Mouse (Mus musculus) mouse trophoblast stem cell (cell line): ENCODE measurements around the gene Cideb.

Experiments
- in situ Hi-C, 2 experiments: fragments of 300-500 bp; cut with MseI, MboI; formaldehyde crosslinking; loops; 2 replicates in 1 of 2; 3 replicates in 1 of 2; pipeline ENCODE4 v1.15.1; 2025

Gene Cideb

DNA sequence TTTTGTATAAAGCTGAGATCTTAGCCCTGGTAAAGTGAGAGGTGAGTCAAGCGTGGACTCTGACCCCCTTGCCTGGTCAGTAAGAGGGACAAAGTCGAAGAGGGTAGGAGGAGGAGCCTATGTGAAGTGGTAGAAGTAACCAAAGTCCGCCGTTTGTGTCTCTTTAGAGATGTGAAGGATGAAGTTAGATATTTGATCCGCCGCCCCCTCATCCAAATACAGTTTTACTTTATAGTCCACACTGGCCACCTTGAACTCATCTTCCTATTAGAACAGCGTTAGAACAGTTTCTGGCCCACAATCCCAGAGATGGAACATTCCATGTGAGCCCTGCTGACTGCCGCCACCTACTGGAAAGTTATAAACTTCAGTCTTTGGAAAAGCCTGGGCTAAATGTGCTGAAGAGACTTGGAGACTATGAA is at the start of gene Cideb:
Cideb (minus strand) TSS at position 96 of the 422 bp plus-strand sequence.
- in situ Hi-C loops = no loop called here

DNA sequence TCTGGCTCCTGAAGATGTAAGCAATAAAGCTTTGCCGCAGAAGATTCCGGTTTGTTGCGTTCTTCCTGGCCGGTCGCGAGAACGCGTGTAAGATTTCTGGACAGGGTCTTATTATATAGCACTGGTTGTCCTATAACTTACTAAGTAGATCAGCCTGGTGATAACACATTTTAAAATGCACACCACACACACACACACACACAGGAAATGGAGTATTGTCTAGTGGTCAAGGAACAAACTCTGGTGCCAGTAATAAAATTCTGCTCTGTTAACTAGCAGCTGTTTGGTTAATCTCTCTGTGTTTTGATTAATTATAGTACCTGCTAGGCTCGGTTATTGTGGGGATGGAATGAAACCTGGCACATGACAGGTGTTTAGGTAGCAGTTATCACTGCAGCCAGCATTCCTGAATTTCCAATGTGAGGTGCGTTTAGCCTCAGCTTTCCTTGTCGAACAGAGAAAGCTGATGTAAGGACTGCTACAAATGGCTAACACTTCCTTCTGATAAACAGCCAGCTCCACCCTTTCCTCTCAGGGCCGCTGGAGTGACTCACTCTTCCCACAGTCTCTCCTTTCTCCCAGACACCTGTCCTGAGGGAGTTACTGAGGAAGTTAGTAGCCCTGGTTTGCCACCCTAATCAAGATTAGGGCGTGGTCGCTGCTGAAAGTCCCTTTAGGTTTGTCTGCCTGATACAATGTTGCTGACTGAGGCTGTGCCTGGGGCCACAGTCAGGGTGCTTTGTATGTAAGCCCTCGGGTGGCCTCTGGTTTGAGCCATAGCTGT is 37.3 kb upstream of the Cideb start:
- in situ Hi-C loops = no loop called here

DNA sequence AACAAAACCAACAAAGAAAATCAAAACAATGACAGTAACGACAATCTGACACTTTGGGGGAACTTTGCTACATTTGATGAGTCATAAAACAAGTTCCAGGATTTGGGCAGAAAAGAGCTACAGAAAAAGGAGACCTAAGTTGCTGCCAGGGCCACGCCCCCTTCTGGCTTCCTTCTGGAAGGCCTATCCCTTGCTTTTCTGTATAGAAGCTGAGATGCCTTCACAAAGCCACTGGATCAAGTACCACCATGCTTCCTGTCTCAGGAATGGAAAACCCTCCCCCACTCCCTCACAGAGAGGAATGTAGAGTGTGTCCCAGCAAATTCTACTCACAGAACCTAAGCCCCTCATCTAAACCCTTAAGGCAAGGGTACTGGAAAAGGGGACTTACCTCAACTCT is 35.7 kb upstream of the Cideb start:
- in situ Hi-C loops = no loop called here

DNA sequence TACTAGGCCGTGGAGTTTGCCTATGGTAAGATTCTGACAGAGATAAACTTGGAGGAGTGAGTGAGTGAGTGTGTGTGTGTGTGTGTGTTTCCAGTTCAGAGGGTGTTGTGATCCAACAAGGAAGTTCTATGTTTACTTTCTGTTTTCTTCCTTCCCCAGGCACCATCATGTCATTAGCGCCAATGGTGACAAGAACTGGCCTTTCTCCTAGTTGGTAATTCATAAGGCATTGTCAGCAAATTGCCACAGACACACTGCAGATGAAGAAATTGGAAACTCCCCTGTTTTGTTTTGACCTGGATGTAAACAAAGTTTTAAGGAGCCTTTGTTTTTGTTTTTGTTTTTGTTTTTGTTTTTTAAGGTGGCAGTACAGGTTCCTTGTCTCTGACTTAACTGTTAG is 35.2 kb upstream of the Cideb start:
- in situ Hi-C loops = no loop called here

DNA sequence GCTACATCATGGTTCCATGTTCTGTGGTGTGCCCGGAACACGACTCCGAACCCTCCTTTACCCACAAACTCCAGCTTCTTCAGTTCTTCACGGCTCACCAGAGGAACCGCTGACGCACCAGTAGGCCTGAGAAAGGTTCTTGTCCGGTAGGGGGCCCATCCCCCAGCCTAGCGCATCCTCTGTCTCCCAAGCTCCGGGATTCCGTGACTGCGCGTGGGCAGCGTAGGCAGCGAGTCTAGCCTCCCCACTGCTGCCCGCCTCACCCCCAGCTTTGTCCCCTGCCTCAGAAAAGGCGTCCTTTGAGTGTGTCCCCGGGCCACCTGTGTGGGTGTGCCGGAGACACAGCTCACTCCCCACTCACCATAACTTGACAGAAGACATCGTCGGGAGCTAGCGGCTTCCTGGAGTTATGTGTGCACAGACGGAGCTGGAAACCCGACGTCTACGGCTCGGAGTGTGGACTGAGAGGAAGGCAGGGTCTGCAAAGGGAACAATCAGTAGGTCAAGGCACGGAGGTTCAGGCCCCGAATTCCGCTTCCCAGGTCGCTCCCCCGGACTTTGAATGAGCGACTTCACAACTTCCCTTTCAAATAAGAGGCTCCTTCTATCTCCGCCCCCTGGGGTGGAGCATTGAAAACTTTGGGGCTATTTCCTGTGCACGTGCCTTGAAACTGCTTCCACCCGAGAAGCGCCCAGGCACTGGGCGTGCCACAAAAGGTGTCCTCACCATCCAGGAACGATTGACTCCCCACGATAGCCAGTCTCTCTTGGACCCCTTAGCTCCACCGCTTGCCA is 30.2 kb upstream of the Cideb start, which contains the start of gene Ripk3:
Ripk3 (minus strand) TSS at position 610 of the 795 bp plus-strand sequence.
- in situ Hi-C loops = loop anchor here in 1 of 2 experiments (5.0 kb wide), 1 partner anchor 44 kb away; no protein-coding TSS in a partner anchor

DNA sequence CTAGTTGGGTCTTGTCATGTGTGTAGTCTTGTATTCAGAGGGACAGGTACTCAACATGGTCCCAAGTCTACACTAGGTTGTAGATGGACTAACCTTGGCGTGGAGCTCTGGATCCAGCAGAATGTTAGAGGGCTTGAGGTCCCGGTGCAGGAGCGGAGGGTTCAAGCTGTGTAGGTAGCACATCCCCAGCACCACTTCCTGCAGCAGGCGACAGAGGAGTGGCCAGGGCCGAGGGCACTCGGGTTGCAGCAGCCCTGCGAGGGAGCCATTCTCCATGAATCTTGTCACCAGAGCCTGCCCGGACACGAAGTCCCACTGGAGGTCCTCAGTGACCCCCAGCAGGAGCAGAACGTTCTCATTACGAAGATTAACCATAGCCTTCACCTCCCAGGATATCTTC is 29.5 kb upstream of the Cideb start:
- in situ Hi-C loops = loop anchor here in 1 of 2 experiments (5.0 kb wide), 1 partner anchor 45 kb away; no protein-coding TSS in a partner anchor

DNA sequence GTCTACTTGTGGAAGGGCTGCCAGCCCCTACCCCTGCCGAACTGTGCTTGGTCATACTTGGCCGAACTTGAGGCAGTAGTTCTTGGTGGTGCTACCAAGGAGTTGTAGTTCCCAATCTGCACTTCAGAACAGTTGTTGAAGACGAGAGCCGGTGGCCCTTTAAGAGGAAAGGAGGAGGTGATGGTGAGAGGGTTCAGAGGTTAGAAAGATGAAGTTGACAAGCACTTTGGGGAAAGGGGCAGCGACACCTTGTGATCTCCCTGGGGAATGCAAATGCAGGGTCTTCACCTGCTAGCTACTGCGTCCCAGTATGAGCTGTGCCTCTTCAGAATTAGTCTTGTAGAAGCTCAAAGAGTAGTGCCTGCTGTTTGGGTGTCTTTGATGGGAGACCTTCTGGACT is 26.9 kb upstream of the Cideb start:
- in situ Hi-C loops = loop anchor here in 1 of 2 experiments (5.0 kb wide), 1 partner anchor 47 kb away; no protein-coding TSS in a partner anchor

DNA sequence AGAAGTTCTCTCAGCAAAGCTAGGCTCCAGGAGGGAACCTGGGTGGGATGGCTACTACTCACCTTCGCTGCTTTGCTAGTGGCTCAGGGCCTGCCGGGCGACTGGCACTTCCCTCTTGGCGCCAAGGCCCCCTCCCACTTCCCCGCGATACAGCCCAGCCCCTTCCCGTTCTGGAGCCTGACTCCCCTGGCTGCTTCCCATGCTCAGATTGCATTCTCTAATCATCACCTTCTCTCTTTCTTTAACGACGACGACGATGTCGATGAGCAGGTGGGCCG is 25.6 kb upstream of the Cideb start, which contains the start of gene Adcy4:
Adcy4 (minus strand) TSS at position 138 of the 278 bp plus-strand sequence.
- in situ Hi-C loops = no loop called here

DNA sequence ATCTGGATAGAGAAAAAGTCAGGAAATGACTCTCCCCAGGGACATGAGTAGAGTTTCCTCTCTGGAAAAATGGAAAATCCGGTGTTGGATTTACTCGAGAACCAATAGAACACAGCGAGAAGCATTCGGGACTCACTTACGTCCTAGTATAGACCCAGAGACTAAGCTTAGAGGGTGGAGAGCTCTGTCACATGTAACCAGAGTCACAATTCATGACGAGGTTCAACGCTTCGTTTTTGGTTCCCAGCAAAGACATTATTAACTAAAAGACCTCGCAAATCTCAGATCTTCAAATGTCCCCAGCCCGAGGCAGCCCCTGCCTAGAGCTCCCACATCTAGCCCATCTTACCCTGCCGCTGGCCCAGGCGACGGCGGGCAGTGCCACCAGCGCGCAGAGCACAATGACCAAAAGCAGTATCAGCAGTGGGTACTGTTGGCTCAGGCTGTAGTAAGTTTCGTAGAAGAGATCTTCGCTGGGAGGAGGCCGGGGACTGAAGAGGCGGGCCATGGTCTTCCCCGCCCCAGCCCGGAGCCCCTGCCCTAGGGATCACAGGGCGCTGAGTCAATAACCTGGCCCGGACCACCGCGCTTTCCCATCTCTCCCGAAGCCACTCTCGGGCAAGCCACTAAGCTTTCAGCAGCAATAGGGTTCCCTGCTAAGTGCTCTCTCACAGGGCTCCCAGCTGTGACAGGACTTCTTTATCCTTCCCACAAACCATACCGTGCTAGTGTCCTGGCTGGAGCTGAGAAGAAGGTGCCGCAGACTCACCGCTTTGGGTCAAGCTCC is 25.1 kb upstream of the Cideb start:
- in situ Hi-C loops = no loop called here

DNA sequence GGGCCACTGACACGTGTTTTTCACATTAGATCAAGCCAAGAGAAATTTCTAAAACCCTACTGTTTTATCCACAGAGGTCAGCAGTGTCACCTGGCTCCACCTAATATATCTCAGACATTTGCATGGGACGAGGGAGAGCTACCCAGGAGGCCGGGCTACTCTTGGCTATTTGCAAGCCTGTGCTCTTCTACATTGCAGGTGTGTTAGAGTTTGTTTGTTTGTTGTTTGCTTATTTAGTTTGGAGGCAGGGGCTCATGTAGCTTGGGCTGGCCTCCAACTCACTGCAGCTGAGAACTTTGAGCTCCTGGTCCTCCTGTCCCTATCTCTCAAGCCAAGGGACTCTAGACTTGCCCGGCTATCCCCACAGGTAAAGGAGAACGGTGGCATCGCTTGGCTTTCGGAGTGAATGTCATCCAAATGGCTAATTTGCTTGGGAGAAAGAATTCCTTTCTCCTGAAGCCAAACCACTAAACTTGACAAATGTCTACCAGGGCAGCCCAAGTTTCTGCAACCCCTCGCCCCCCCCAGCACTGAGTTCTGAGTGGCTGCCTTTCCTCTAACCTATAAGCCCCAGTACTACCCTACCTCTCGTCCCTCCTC is 24.2 kb upstream of the Cideb start:
- in situ Hi-C loops = no loop called here

DNA sequence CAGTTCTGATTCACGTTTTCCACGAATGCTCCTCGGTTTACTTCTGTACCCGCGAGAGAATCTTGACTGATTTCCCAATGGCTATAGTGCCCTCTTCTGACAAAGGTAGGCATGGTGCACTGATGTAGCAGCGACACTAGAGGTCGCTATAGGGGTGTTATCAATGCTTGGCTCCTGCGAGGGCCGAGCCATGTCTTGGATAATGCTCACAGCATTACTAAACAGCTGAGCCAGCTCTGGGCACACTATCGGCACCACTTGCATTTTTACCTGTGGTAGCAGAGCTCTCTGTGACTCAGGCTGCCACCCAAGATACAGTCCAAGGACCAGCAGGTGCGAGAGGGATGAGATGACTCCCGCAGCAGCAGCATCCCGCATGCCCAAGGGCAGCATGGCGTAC is 23.1 kb upstream of the Cideb start:
- in situ Hi-C loops = no loop called here

DNA sequence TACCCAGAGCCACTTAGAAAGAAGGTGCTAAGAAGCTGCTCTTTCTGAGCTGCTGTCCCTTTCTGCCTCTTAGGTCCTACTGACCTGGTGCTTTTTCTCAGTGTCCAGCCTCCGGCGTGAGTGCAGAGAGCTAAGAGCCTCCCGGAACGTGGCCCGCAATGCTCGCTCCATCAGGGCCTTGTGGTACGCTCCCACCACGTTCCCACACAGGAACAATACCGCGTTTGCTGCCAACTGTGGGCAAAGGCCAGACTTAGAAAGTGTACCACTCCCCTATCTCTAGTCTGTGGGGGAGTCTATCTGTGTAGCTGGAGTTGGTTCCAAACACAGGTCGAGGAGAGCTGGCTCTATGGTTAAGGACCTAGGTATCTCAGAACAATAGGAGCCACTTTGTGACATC is 22.5 kb upstream of the Cideb start:
- in situ Hi-C loops = no loop called here

DNA sequence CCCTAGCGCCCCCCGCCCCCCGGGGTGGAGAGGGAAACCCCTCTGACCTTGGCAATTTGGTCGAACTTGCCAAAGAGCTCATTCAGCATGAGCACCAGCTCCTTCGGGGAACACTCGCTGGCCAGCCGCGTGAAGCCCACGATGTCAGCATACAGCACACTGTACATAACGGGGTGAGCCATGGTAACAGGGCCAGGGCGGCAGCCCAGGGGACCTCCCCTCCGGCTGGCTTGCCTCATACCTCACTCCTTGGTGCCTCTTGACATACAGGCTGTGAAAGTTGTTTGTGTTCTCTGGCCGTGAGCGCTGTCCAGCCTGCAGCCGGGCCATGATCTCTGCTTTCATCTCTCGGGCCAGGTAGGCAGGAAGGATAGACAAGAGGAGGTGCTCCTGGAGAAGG is 21.4 kb upstream of the Cideb start:
- in situ Hi-C loops = loop anchor here in 1 of 2 experiments (10.0 kb wide), 1 partner anchor 55 kb away; no protein-coding TSS in a partner anchor

DNA sequence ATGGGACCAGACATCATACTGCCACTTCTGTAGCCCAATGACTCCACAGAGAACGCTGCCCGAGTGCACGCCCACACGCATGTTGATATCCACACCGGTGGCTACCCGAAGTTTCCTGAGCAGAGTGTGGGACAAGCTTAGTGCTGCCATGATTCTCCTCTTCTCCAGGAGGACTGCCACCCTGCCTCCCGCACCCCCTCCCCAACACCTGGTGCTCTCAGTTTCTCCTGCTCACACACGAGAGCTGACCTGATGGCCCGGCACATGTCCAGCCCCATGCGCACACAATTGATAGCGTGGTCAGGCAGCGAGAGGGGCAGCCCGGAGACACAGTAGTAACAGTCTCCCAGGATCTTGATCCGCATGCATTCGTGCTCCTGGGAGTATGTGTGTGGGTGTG is 20.4 kb upstream of the Cideb start:
- in situ Hi-C loops = loop anchor here in 1 of 2 experiments (10.0 kb wide), 1 partner anchor 56 kb away; no protein-coding TSS in a partner anchor

DNA sequence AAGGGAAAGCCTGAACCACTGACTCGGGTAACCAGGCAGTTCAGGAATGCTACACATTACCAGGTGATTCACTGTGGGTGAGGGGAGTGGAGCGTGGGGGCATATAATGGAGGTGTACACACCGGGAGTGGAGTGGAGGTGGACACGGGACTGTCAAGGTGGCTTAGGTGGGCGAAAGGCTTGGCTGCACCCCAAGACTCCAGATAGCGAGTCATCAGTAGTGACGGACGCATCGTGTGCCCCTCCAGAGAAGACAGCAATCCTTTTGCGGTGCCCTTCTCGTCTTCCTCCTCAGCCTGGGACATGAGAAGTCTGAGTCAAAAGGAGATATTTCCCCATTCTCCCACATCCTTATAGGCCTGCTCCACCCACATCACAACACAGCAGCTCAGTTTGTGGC is 19.5 kb upstream of the Cideb start:
- in situ Hi-C loops = loop anchor here in 1 of 2 experiments (10.0 kb wide), 1 partner anchor 57 kb away; no protein-coding TSS in a partner anchor

DNA sequence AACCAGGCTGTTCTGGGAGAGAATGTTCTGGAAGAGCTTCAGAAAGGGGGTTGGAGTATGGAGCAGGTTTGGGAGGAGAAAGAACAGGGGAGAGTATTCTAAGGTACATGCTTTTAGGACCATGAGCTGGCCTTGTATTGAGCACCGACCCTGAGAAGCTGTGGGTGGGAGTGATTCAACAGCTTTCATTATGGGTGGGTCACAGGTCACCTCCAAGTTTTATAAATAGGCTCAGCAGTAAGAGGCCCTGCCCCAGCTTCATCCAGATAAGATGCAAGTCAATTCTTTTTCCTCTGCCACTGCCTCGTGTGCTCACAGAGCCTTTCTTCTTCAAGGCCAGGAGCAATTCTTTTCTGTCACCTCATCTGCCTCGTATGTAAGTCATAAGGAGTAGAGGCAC is 18.9 kb upstream of the Cideb start:
- in situ Hi-C loops = loop anchor here in 1 of 2 experiments (10.0 kb wide), 1 partner anchor 58 kb away; no protein-coding TSS in a partner anchor

DNA sequence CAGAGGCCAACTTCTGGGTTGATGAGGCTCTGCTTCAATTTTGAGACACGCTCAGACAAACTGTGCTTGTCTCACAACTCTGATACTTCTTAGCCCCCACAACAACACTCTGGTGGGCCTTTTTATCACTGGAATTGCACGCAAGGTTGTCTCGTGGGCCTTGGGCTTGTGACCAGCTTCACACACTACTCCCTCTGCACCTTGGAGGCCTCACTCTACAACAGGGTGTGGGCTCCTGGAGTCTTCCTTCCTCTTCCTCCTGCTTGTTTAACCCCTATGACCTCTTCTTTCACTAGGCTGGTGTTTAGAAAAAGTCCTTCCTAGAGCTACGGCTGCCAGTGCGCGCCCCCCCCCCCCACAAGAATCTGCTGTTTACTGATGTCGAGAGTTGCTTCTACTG is 18.5 kb upstream of the Cideb start:
- in situ Hi-C loops = loop anchor here in 1 of 2 experiments (10.0 kb wide), 1 partner anchor 58 kb away; no protein-coding TSS in a partner anchor

DNA sequence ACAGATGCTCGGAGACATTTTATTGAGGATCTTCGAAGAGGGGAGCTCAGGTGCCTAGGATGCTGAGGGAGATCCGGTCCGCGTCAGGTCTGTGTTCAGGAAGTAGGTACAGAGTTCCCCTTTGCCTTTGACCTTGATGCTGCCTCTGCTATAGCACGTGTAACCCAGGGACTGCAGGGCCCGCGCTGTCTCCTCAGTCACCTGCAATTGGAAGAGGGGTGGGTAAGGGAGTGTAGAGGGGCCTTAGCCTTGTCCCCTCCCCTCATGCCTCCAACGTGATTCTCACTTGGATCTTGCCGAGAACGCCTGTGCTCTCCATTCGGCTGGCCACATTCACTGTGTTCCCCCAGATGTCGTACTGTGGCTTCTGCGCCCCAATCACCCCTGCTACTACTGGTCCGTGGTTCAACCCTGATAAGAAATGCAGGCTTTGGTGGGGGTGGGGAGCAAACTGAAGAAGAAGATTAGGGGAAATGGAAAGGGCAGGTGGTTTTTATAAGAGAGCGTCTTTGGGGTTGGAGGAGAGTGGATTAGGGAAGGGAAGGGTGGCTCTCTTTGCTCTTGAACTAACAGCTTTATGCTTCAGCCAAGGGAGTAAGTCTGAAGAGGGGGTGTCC is 10.9 kb upstream of the Cideb start:
- in situ Hi-C loops = no loop called here

DNA sequence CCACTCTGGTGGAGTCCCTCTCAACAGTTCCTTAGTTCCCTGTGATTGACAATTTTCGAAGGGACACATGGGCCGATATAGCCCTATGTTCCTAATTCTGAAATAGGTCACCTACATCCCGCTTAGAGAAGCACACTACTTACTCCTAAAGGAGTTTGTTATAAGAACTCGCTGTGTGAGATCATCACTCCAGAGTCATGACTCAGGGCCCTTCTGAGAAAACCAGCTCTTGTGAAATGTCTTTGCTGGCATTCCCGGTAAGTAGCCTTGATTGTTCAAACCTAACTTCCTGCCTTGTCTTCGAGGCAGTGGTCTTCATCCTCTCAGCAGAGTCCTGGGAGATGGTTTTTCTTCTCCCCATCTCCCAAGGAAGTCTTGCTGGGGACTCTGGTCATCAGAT is 10.3 kb upstream of the Cideb start:
- in situ Hi-C loops = no loop called here

DNA sequence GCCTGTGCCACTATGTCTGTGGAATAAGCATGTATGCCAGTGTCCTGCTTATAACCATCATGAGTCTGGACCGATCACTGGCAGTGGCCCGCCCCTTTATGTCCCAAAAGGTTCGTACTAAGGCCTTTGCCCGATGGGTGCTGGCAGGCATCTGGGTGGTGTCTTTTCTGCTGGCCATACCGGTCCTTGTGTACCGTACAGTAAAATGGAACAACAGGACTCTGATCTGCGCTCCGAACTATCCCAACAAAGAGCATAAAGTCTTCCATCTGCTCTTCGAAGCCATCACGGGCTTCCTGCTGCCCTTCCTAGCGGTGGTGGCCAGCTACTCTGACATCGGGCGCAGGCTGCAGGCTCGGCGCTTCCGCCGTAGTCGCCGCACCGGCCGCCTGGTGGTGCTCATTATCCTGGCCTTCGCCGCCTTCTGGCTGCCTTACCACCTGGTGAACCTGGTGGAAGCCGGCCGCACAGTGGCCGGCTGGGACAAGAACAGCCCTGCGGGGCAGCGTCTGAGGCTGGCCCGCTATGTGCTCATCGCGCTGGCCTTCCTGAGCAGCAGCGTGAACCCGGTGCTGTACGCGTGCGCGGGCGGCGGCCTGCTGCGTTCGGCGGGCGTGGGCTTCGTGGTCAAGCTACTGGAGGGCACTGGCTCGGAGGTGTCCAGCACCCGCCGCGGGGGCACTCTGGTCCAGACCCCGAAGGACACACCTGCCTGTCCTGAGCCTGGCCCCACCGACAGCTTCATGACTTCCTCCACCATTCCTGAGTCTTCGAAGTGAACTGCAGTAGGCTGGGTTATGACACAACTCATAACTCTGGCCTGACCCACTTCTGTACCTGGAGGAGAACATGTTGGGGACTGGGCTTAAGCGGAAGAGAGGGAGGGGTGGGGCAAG is 9.5 kb upstream of the Cideb start:
- in situ Hi-C loops = no loop called here
